Mouse (Mus musculus) MEL (cell line): ENCODE data around the gene Cntn1. TPM values are rescaled to one million over a fixed set of nuclear protein-coding genes. Genes with fewer than 3 reads are reported as not detected.

Experiments
- DNase-seq: peaks from one replicate; pipeline ENCODE4 v3.0.0; 2011; ENCODE audit warnings: low read depth, low spot score
- H3K27ac ChIP-seq: 2 replicates; pipeline ENCODE4 v1.5.1; 2012; ENCODE audit warnings: low read depth, mild to moderate bottlenecking, control low read depth, low read length, moderate library complexity; ENCODE audit not compliant: control insufficient read depth
- H3K27me3 ChIP-seq, 2 experiments: fragments of 150-350 bp in 1 of 2; sonication (generic) in 1 of 2; 2 replicates each; pipeline ENCODE4 v1.6.1; 2012; ENCODE audit warnings: low read length in 2 of 2, mild to moderate bottlenecking in 2 of 2, improper control_type of control experiment in 1 of 2, moderate library complexity in 1 of 2; ENCODE audit not compliant: insufficient read depth in 2 of 2, control insufficient read depth in 1 of 2
- H3K36me3 ChIP-seq, 2 experiments: 2 replicates each; pipeline ENCODE4 v1.6.1; 2012 to 2014; ENCODE audit warnings: low read length in 2 of 2, improper control_type of control experiment in 1 of 2, inconsistent platforms in 1 of 2, mild to moderate bottlenecking in 1 of 2; ENCODE audit not compliant: insufficient read depth in 2 of 2, control insufficient read depth in 1 of 2
- H3K4me1 ChIP-seq, 2 experiments: fragments of 150-350 bp in 1 of 2; sonication (generic) in 1 of 2; 2 replicates each; pipeline ENCODE4 v1.6.1; 2012; ENCODE audit warnings: low read length in 2 of 2, improper control_type of control experiment in 1 of 2, mild to moderate bottlenecking in 1 of 2; ENCODE audit not compliant: insufficient read depth in 2 of 2, control insufficient read depth in 1 of 2
- H3K4me3 ChIP-seq, 2 experiments: fragments of 150-350 bp in 1 of 2; sonication (generic) in 1 of 2; 2 replicates each; pipeline ENCODE4 v1.5.1; 2012; ENCODE audit warnings: low read depth in 2 of 2, low read length in 2 of 2, mild to moderate bottlenecking in 2 of 2, moderate library complexity in 2 of 2, control low read depth in 1 of 2, improper control_type of control experiment in 1 of 2; ENCODE audit not compliant: control insufficient read depth in 1 of 2, insufficient read depth in 1 of 2
- H3K79me2 ChIP-seq: 2 replicates; pipeline ENCODE4 v1.6.1; 2012; ENCODE audit warnings: mild to moderate bottlenecking, low read length, moderate library complexity; ENCODE audit not compliant: control insufficient read depth, poor library complexity, insufficient read depth
- H3K9ac ChIP-seq: 2 replicates; pipeline ENCODE4 v1.6.1; 2012; ENCODE audit warnings: low read depth, mild to moderate bottlenecking, control low read depth, low read length, moderate library complexity; ENCODE audit not compliant: control insufficient read depth, poor library complexity, severe bottlenecking
- H3K9me3 ChIP-seq: fragments of 150-350 bp; sonication (generic); replicated peaks from 2 replicates; pipeline ENCODE4 v1.6.1; 2012; ENCODE audit warnings: mild to moderate bottlenecking, low read length, improper control_type of control experiment, moderate library complexity; ENCODE audit not compliant: insufficient read depth
- BHLHE40 ChIP-seq: IDR thresholded peaks from 2 replicates; pipeline ENCODE4 v1.6.1; 2012; ENCODE audit warnings: low read depth, mild to moderate bottlenecking, inconsistent platforms, low read length, improper control_type of control experiment, borderline replicate concordance
- CHD2 ChIP-seq: IDR thresholded peaks from 2 replicates; pipeline ENCODE4 v1.6.1; 2011; ENCODE audit warnings: low read length, improper control_type of control experiment
- CTCF ChIP-seq, 3 experiments: IDR thresholded peaks in 2 of 3; conservative IDR thresholded peaks in 1 of 3; 2 replicates each; pipeline ENCODE4 v1.5.1; 2011 to 2012; ENCODE audit warnings: low read length in 3 of 3, low read depth in 2 of 3, mild to moderate bottlenecking in 2 of 3, improper control_type of control experiment in 1 of 3, inconsistent platforms in 1 of 3, mixed read lengths in 1 of 3, moderate library complexity in 1 of 3; ENCODE audit not compliant: control insufficient read depth in 1 of 3, insufficient read depth in 1 of 3, poor library complexity in 1 of 3, severe bottlenecking in 1 of 3
- E2F4 ChIP-seq: IDR thresholded peaks from 2 replicates; pipeline ENCODE4 v1.6.1; 2011; ENCODE audit warnings: low read depth, low read length, improper control_type of control experiment, borderline replicate concordance
- ELF1 ChIP-seq: IDR thresholded peaks from 2 replicates; pipeline ENCODE4 v1.6.1; 2014; ENCODE audit warnings: low read depth, mild to moderate bottlenecking, inconsistent platforms, low read length, improper control_type of control experiment, moderate library complexity
- ETS1 ChIP-seq: IDR thresholded peaks from 2 replicates; pipeline ENCODE4 v1.6.1; 2012; ENCODE audit warnings: low read depth, mild to moderate bottlenecking, inconsistent platforms, low read length, improper control_type of control experiment, moderate library complexity
- GABPA ChIP-seq: IDR thresholded peaks from 2 replicates; pipeline ENCODE4 v1.6.1; 2012; ENCODE audit warnings: low read depth, mild to moderate bottlenecking, inconsistent platforms, low read length, improper control_type of control experiment, moderate library complexity
- HCFC1 ChIP-seq: IDR thresholded peaks from 2 replicates; pipeline ENCODE4 v1.6.1; 2012; ENCODE audit warnings: low read depth, mild to moderate bottlenecking, inconsistent platforms, low read length, improper control_type of control experiment, moderate library complexity
- KAT2A ChIP-seq: conservative IDR thresholded peaks from 2 replicates; pipeline ENCODE4 v1.6.1; 2012; ENCODE audit warnings: low read depth, low read length, improper control_type of control experiment, inconsistent platforms
- MAZ ChIP-seq: IDR thresholded peaks from 2 replicates; pipeline ENCODE4 v1.6.1; 2012; ENCODE audit warnings: low read depth, mild to moderate bottlenecking, inconsistent platforms, low read length, improper control_type of control experiment
- MEF2A ChIP-seq: IDR thresholded peaks from 2 replicates; pipeline ENCODE4 v1.6.1; 2014; ENCODE audit warnings: low read depth, mild to moderate bottlenecking, inconsistent platforms, low read length, improper control_type of control experiment; ENCODE audit not compliant: poor library complexity, insufficient replicate concordance, severe bottlenecking; ENCODE audit errors: extremely low read depth
- MXI1 ChIP-seq: IDR thresholded peaks from 2 replicates; pipeline ENCODE4 v1.6.1; 2011; ENCODE audit warnings: mild to moderate bottlenecking, low read depth, low read length, improper control_type of control experiment
- MYB ChIP-seq: IDR thresholded peaks from 2 replicates; pipeline ENCODE4 v1.6.1; 2011; ENCODE audit warnings: mild to moderate bottlenecking, low read depth, low read length, improper control_type of control experiment
- POLR2A ChIP-seq, 2 experiments: IDR thresholded peaks; 2 replicates each; pipeline ENCODE4 v1.6.1; 2011 to 2012; ENCODE audit warnings: low read length in 2 of 2, mild to moderate bottlenecking in 2 of 2, control low read depth in 1 of 2, improper control_type of control experiment in 1 of 2, low read depth in 1 of 2, moderate library complexity in 1 of 2; ENCODE audit not compliant: control insufficient read depth in 1 of 2, insufficient read depth in 1 of 2, poor library complexity in 1 of 2
- POLR2AphosphoS2 ChIP-seq: IDR thresholded peaks from 2 replicates; pipeline ENCODE4 v1.6.1; 2011; ENCODE audit warnings: low read length, improper control_type of control experiment
- POLR2AphosphoS5 ChIP-seq: IDR thresholded peaks from 2 replicates; pipeline ENCODE4 v1.6.1; 2012; ENCODE audit warnings: low read depth, borderline replicate concordance, mild to moderate bottlenecking, inconsistent platforms, low read length, moderate library complexity, mixed read lengths
- TBP ChIP-seq: IDR thresholded peaks from 2 replicates; pipeline ENCODE4 v1.8.0; 2011; ENCODE audit warnings: low read depth, low read length, improper control_type of control experiment
- TCF12 ChIP-seq: IDR thresholded peaks from 2 replicates; pipeline ENCODE4 v1.6.1; 2014; ENCODE audit warnings: low read depth, mild to moderate bottlenecking, inconsistent platforms, low read length, improper control_type of control experiment, moderate library complexity
- UBTF ChIP-seq: IDR thresholded peaks from 2 replicates; pipeline ENCODE4 v1.6.1; 2012; ENCODE audit warnings: low read depth, mild to moderate bottlenecking, inconsistent platforms, low read length, improper control_type of control experiment, moderate library complexity, borderline replicate concordance; ENCODE audit not compliant: insufficient read depth
- USF2 ChIP-seq, 2 experiments: IDR thresholded peaks; 2 replicates each; pipeline ENCODE4 v1.6.1; 2011 to 2012; ENCODE audit warnings: improper control_type of control experiment in 2 of 2, low read length in 2 of 2, borderline replicate concordance in 1 of 2, inconsistent platforms in 1 of 2, low read depth in 1 of 2, mild to moderate bottlenecking in 1 of 2; ENCODE audit not compliant: insufficient read depth in 1 of 2
- polyA plus RNA-seq, 2 experiments: library from polyadenylated mRNA; stranded (reverse) in 1 of 2; unstranded in 1 of 2; fragments of >175 nt in 1 of 2; fragments of >200 nt in 1 of 2; gene quantifications; 2 replicates each; pipeline versions ENCODE4 v1.2.1 to v1.2.4; 2012; ENCODE audit warnings: low replicate concordance in 2 of 2, low read depth in 1 of 2; ENCODE audit not compliant: insufficient read length in 2 of 2, insufficient read depth in 1 of 2, missing spikeins in 1 of 2
- total RNA-seq: library from RNA; depleted of rRNA; stranded (reverse); fragments of 300-350 nt; gene quantifications from 2 replicates; pipeline ENCODE4 v1.2.3, GENCODE M21; 2012

Gene Cntn1
- total and polyA plus RNA-seq, 3 experiments, result not detected

DNA sequence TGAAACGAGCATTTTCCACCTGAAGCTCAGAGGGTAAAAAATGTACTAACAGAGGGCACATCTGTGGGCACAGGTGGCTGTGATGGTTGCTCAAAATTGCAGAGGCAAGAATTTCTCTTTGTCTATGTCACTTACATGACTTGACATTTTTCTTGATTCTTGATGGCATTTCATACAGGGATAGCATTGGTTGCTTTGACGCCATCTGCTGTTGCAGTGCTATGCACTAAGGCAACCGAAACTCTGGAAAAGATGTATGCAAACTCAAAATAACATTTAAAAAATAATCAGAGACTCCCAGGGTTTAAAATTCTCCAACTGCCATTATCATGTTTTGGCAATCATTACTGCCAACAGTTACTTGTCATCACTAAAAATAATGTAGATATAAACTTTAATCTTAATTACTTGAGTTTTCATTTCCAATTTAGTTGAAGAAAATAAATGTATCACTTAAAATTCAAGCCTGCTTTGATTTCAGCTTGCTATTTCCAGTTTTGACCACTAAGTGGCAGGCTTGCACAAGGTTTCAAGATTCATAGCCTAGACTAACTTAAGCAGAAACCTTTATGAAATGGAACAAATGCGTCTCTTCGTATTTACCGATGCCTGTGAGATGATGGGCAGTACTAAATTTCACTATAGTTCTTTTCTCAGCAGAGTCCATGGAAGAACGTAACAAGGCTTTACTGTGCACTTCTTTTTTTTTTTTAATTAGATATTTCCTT is 214.2 kb downstream of the Cntn1 start (continued):
- no peak for TF ChIP-seq E2F4
- no peak for TF ChIP-seq MEF2A
- TF ChIP-seq MYB, result no peak
- no peak for TF ChIP-seq POLR2AphosphoS5
- no peak for TF ChIP-seq POLR2AphosphoS2
- no peak for TF ChIP-seq KAT2A
- TF ChIP-seq MXI1, result no peak
- TF ChIP-seq UBTF, result no peak
- TF ChIP-seq CTCF (IDR thresholded peaks at IDR 0.05 in 2 of 3, conservative IDR thresholded peaks at IDR 0.05 in 1 of 3; ENCODE audit: control insufficient read depth in 1 of 3, insufficient read depth in 1 of 3, low read depth in 2 of 3, low read length in 3 of 3, poor library complexity in 1 of 3, severe bottlenecking in 1 of 3), result peak in 2 of 3 experiments; percentile 21 to 78; a peak in 4 of 6 replicates

DNA sequence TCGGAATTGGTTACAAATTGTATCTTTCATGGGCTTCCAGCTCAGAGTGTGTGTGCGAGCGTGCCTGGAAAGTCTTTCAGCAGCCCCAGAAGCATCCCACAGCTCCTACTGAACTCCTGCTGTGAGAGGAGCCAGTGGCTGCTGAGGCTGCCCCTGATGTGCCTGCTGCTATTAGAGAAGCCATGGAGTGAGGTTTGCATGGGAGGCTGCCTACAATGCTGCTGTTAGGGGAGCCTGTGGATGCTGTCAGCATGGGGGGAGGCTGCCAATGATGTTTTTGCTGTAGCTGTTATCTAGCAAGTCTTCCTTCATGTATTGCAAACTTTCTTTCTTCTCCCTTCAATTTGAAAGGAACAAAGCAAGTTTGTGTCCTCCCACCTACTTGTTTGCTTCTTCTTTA is 217.4 kb downstream of the Cntn1 start:
- Histone ChIP-seq H3K9ac (no peak overlapping the region), H3K79me2 (no peaks in the 10 kb centered on the region), H3K9me3 (no peaks in the 10 kb centered on the region; the same call in 1 of the 2 replicates), H3K4me1 (no peaks in the 10 kb centered on the region), H3K4me3 (no peak overlapping the region), H3K27ac (no peak overlapping the region), H3K27me3 (no peaks in the 10 kb centered on the region), H3K36me3 (no peaks in the 10 kb centered on the region)
- DNase-seq, result no peak
- no peak for TF ChIP-seq POLR2A (IDR thresholded peaks at IDR 0.05; ENCODE audit: control insufficient read depth in 1 of 2, insufficient read depth in 1 of 2, low read depth in 1 of 2, low read length in 2 of 2, poor library complexity in 1 of 2)
- no peak for TF ChIP-seq POLR2AphosphoS2
- TF ChIP-seq TBP, result no peak
- no peak for TF ChIP-seq BHLHE40
- TF ChIP-seq E2F4, result no peak
- TF ChIP-seq HCFC1, result no peak
- no peak for TF ChIP-seq GABPA
- TF ChIP-seq MAZ, result no peak
- no peak for TF ChIP-seq POLR2AphosphoS5
- no peak for TF ChIP-seq UBTF
- TF ChIP-seq CTCF (IDR thresholded peaks at IDR 0.05 in 2 of 3, conservative IDR thresholded peaks at IDR 0.05 in 1 of 3; ENCODE audit: control insufficient read depth in 1 of 3, insufficient read depth in 1 of 3, low read depth in 2 of 3, low read length in 3 of 3, poor library complexity in 1 of 3, severe bottlenecking in 1 of 3), result no peak
- no peak for TF ChIP-seq ELF1
- TF ChIP-seq USF2 (IDR thresholded peaks at IDR 0.05; ENCODE audit: borderline replicate concordance in 1 of 2, insufficient read depth in 1 of 2, low read depth in 1 of 2, low read length in 2 of 2), result no peak
- no peak for TF ChIP-seq ETS1
- no peak for TF ChIP-seq TCF12
- no peak for TF ChIP-seq CHD2
